Mouse (Mus musculus) kidney, embryonic 14.5 days (tissue): Measurements from ENCODE around the gene Impg1. TPM values are rescaled to one million over a fixed set of nuclear protein-coding genes. Genes with fewer than 3 reads are reported as not detected.
A peak's percentile ranks its signal among the peaks of the same experiment; 100 is the strongest.

Source experiments
- ATAC-seq: fragments of 200-750 bp; cut with Nextera tagmentation; 2 replicates; pipeline ENCODE4 v1.8.0; 2017; ENCODE audit warnings: moderate number of reproducible peaks, mild to moderate bottlenecking, moderate TSS enrichment, moderate library complexity; ENCODE audit not compliant: low FRiP score, low TSS enrichment
- H3K27ac ChIP-seq: fragments of 300-500 bp; sonication (generic); 2 replicates; pipeline ENCODE4 v1.5.1; 2014; ENCODE audit warnings: low read depth, mild to moderate bottlenecking, low read length, moderate library complexity, mixed read lengths
- H3K27me3 ChIP-seq: fragments of 300-500 bp; sonication (generic); 2 replicates; pipeline ENCODE4 v1.6.1; 2014; ENCODE audit warnings: mild to moderate bottlenecking, low read length; ENCODE audit not compliant: control insufficient read depth, insufficient read depth
- H3K36me3 ChIP-seq: fragments of 300-500 bp; sonication (generic); 2 replicates; pipeline ENCODE4 v1.6.1; 2014; ENCODE audit warnings: low read length, mixed read lengths; ENCODE audit not compliant: control insufficient read depth, insufficient read depth
- H3K4me1 ChIP-seq: fragments of 300-500 bp; sonication (generic); 2 replicates; pipeline ENCODE4 v1.6.1; 2014; ENCODE audit warnings: low read length, mixed read lengths; ENCODE audit not compliant: control insufficient read depth, insufficient read depth
- H3K4me2 ChIP-seq: fragments of 300-500 bp; sonication (generic); replicated peaks from 2 replicates; pipeline ENCODE4 v1.6.1; 2014; ENCODE audit warnings: low read depth, mild to moderate bottlenecking, low read length
- H3K4me3 ChIP-seq: fragments of 300-500 bp; sonication (generic); 2 replicates; pipeline ENCODE4 v1.5.1; 2014; ENCODE audit warnings: mild to moderate bottlenecking, low read length
- H3K9ac ChIP-seq: fragments of 300-500 bp; sonication (generic); 2 replicates; pipeline ENCODE4 v1.6.1; 2014; ENCODE audit warnings: low read depth, mild to moderate bottlenecking, low read length, moderate library complexity
- H3K9me3 ChIP-seq: fragments of 300-500 bp; sonication (generic); 2 replicates; pipeline ENCODE4 v1.6.1; 2016; ENCODE audit warnings: low read length; ENCODE audit not compliant: control insufficient read depth
- WGBS: fragments of 180-500 bp; shearing (Covaris S2); extraction: QIAGEN DNeasy Blood & Tissue Kit; methylation state at CpG from one replicate; pipeline ENCODE4 v1.1.7; 2014; 5-methylcytosine and 5-hydroxymethylcytosine counted together
- polyA plus RNA-seq: library from polyadenylated mRNA; unstranded; fragments of >200 nt; fragmentation: Nextera tagmentation; extraction: Ambion mirVana; gene quantifications from 2 replicates; pipeline ENCODE4 v1.2.1, GENCODE M21; 2014

Gene Impg1
- polyA plus RNA-seq, 1 experiment from 2014 or later, result not detected

- no peaks in the 10 kb centered on the region for H3K9me3 ChIP-seq
- no peaks in the 10 kb centered on the region for H3K27me3 ChIP-seq
- H3K9ac ChIP-seq, result no peak overlapping the region
- no peak overlapping the region for H3K27ac ChIP-seq
- no peak for ATAC-seq
- no peaks in the 10 kb centered on the region for H3K36me3 ChIP-seq
- no peak overlapping the region for H3K4me3 ChIP-seq
- no peak overlapping the region for H3K4me2 ChIP-seq
- no peaks in the 10 kb centered on the region for H3K4me1 ChIP-seq
Measured at GRCm38 (mm10) chr9:80360063-80360462, 105.2 kb downstream of the Impg1 start.

DNA sequence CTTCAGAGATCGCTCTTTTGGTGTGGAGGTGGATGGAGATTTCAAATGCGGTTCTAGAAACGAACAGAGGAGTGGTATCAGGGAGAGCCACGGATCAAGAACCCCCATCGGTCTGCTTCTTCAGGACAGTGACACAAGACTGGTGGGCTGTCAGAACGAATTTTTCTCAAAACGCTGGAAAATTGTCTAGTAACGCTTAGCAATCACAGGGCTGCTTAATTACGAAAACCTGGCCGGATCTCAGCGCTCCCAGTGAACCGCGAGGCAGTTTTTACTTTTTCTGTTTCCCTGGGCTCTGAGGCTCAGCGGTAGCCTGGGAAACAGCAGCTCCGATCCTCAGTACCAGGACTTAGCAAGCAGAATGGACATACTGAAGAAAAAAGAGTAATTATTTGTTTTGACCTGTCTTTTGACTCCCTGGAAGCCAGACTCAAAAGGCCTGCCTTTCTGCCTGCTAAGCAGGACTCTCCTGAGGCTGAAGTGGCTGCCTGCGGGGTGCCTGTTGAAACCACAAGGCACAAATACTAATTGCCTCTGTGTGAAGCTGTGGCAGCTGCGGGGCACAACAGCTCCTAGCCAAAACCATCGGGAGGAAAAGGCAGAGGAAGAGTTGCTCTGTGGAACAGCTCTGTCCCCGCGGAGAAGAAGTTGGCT lies 113.5 kb downstream of the Impg1 start:
- H3K4me2 ChIP-seq, result peak overlapping the region; percentile 2; the same call in 1 of the 2 replicates
- H3K9ac ChIP-seq, result no peak overlapping the region
- 42% methylated on average over 20 of the region's 20 CpGs for WGBS
- H3K9me3 ChIP-seq, result no peaks in the 10 kb centered on the region; the same call in 1 of the 2 replicates
- no peak overlapping the region for H3K4me3 ChIP-seq
- no peak overlapping the region for H3K27ac ChIP-seq
- ATAC-seq, result no peak
- no peaks in the 10 kb centered on the region; the same call in 1 of the 2 replicates for H3K27me3 ChIP-seq
- no peaks in the 10 kb centered on the region for H3K4me1 ChIP-seq
- no peaks in the 10 kb centered on the region for H3K36me3 ChIP-seq

- no peak overlapping the region for H3K4me3 ChIP-seq
- no peaks in the 10 kb centered on the region; the same call in 1 of the 2 replicates for H3K27me3 ChIP-seq
- WGBS, result 69% methylated on average over 7 of the region's 7 CpGs
- H3K4me2 ChIP-seq, result no peak overlapping the region; the same call in 1 of the 2 replicates
- no peaks in the 10 kb centered on the region for H3K4me1 ChIP-seq
- no peak overlapping the region for H3K9ac ChIP-seq
- no peaks in the 10 kb centered on the region for H3K36me3 ChIP-seq
- ATAC-seq, result no peak
- H3K27ac ChIP-seq, result no peak overlapping the region
- H3K9me3 ChIP-seq, result no peaks in the 10 kb centered on the region; the same call in 1 of the 2 replicates
Measured at GRCm38 (mm10) chr9:80351295-80351677, 114.0 kb downstream of the Impg1 start.

DNA sequence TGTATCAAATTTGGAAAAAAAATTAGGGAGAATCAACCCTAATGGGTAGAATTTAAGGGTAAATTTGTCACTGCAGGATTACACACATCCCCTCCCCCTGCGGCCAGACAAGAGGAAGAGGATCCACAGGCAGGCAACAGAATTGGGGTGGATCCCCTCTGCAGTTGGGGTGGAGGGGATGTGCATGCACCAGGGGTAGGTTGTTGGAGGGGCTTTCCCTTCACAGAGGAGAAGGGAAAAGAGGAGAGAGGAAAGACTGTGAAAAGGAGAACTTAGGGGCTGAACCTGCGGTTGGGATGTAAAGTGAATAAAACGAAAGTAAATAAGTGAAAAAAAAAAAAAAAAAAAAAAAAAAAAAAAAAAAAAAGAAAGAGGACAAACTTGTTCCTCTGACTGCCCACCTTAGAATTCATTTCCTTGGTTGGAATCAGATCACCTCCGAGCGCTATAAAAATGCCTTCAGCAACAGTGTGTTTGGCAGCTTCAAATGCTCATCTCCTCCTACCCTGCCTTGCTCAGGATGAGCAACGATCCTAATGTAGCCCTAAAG lies 120.8 kb downstream of the Impg1 start:
- Histone ChIP-seq H3K36me3 (no peaks in the 10 kb centered on the region), H3K4me3 (no peak overlapping the region), H3K9ac (no peak overlapping the region), H3K27me3 (no peaks in the 10 kb centered on the region), H3K9me3 (no peaks in the 10 kb centered on the region), H3K4me1 (no peaks in the 10 kb centered on the region), H3K4me2 (no peak overlapping the region), H3K27ac (no peak overlapping the region)
- WGBS, result 89% methylated on average over 6 of the region's 6 CpGs
- ATAC-seq, result no peak

GRCm38 (mm10) chr9:80342520-80342919 lies 122.8 kb downstream of the Impg1 start:
- no peaks in the 10 kb centered on the region for H3K4me1 ChIP-seq
- no peak overlapping the region for H3K9ac ChIP-seq
- H3K4me3 ChIP-seq, result no peak overlapping the region
- H3K27ac ChIP-seq, result no peak overlapping the region
- ATAC-seq, result no peak
- no peaks in the 10 kb centered on the region for H3K9me3 ChIP-seq
- H3K4me2 ChIP-seq, result no peak overlapping the region
- 88% methylated on average over 6 of the region's 6 CpGs for WGBS
- H3K27me3 ChIP-seq, result no peaks in the 10 kb centered on the region
- no peaks in the 10 kb centered on the region for H3K36me3 ChIP-seq

DNA sequence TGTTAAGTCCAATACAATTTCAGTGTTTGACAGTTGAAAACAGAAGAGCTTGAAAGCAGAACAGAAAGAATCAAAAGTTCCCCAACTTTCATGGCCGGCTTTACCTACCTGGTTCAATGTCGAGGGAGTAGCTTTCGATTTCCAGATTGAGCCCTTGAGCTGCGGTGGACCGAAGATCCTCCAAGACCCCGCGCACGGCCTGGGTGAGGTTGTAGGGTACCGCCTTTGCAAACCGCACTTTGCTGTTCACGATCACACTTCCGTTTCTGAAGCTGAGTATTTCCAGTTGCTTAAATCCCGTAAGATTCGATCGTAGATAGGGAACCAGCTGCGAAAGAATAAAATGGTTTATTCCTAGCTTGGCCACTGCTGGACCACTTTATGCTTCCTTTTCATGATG lies 123.5 kb downstream of the Impg1 start:
- H3K9me3 ChIP-seq, result no peaks in the 10 kb centered on the region
- no peak overlapping the region for H3K9ac ChIP-seq
- no peaks in the 10 kb centered on the region for H3K27me3 ChIP-seq
- no peak overlapping the region for H3K4me2 ChIP-seq
- WGBS, result 94% methylated on average over 16 of the region's 16 CpGs
- no peaks in the 10 kb centered on the region for H3K36me3 ChIP-seq
- no peak overlapping the region for H3K4me3 ChIP-seq
- H3K27ac ChIP-seq, result no peak overlapping the region
- no peaks in the 10 kb centered on the region for H3K4me1 ChIP-seq
- no peak for ATAC-seq

- H3K27ac ChIP-seq, result no peak overlapping the region
- H3K9me3 ChIP-seq, result no peaks in the 10 kb centered on the region
- no peak overlapping the region for H3K4me2 ChIP-seq
- H3K27me3 ChIP-seq, result no peaks in the 10 kb centered on the region
- H3K9ac ChIP-seq, result no peak overlapping the region
- H3K4me1 ChIP-seq, result no peaks in the 10 kb centered on the region
- WGBS, result 87% methylated on average over 1 of the region's 1 CpGs
- no peaks in the 10 kb centered on the region for H3K36me3 ChIP-seq
- no peak overlapping the region for H3K4me3 ChIP-seq
- no peak for ATAC-seq
Measured at GRCm38 (mm10) chr9:80340927-80341326, 124.4 kb downstream of the Impg1 start.

GRCm38 (mm10) chr9:80338026-80338425 lies 127.3 kb downstream of the Impg1 start:
- no peaks in the 10 kb centered on the region for H3K36me3 ChIP-seq
- H3K4me1 ChIP-seq, result no peaks in the 10 kb centered on the region
- WGBS, result 86% methylated on average over 6 of the region's 6 CpGs
- no peak overlapping the region for H3K9ac ChIP-seq
- H3K4me3 ChIP-seq, result no peak overlapping the region
- no peaks in the 10 kb centered on the region for H3K27me3 ChIP-seq
- H3K27ac ChIP-seq, result no peak overlapping the region
- ATAC-seq, result no peak
- H3K4me2 ChIP-seq, result no peak overlapping the region
- no peaks in the 10 kb centered on the region for H3K9me3 ChIP-seq

DNA sequence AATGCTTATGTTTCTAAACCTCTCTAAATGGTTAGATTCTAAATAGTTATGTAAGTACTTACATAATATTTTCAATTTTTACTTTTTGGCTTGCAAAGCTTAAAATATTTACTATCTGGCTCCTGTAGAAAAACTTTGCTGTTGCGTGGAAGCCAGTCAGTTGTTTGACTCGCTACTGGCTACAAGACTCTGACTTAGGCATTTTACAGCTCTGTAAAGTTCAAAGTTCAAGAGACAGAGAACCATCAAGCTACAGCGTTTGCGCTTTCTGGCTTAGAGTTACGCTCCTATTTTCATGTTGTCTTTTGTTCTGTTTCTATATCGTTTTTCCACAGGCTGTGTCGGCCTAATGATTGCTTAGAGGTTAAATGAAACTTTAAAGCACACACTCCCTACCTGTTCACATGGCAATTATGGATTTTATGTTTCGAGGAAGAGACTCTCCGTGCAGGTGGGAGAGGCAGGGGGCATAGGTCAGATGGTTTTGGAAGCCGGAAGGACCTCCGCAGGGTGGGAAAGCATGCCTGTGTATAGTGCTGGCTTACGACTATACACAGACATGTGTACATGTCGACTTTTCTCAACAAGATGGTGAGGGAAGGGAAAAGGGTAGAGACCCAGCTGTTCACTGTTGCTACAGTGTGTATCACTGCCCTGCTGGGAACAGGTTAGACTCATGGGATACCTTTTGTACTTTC lies 129.5 kb downstream of the Impg1 start:
- 63% methylated on average over 13 of the region's 13 CpGs for WGBS

More for the DNA sequence above, 129.5 kb downstream of the Impg1 start:
- Histone ChIP-seq H3K27ac (no peak overlapping the region), H3K4me1 (no peaks in the 10 kb centered on the region), H3K36me3 (no peaks in the 10 kb centered on the region), H3K9ac (no peak overlapping the region), H3K9me3 (no peaks in the 10 kb centered on the region), H3K27me3 (no peaks in the 10 kb centered on the region), H3K4me2 (no peak overlapping the region), H3K4me3 (no peak overlapping the region)
- no peak for ATAC-seq
